Mouse (Mus musculus) kidney, adult 2 months (tissue): ENCODE results near the gene Stk38.

Source experiments
- CTCF ChIP-seq: fragments of 200-500 bp; conservative IDR thresholded peaks from 2 replicates; pipeline ENCODE4 v1.5.1; 2011; ENCODE audit warnings: low read depth, mild to moderate bottlenecking, control low read depth, low read length, moderate library complexity, mixed read lengths; ENCODE audit not compliant: insufficient read depth, insufficient read length
- POLR2A ChIP-seq: fragments of 200-500 bp; IDR thresholded peaks from one replicate; pipeline ENCODE4 v1.6.1; 2011; ENCODE audit warnings: low read depth, low read length, control low read depth

GRCm38 (mm10) chr17:29047697-29048514 lies 40.1 kb upstream of the Stk38 start:
- no peak for TF ChIP-seq CTCF
- no peak for TF ChIP-seq POLR2A
